Mouse (Mus musculus) kidney, postnatal 10 days (tissue): Measurements from ENCODE around the gene Cacna2d1.

Experiments used
- DNase-seq: peaks from one replicate; pipeline ENCODE4 v3.0.0; 2021; ENCODE audit warnings: mixed read lengths

The Cacna2d1 gene

GRCm38 (mm10) chr5:16166117-16166867 is 231.8 kb downstream of the Cacna2d1 start:
- peak; percentile 5 for DNase-seq

- no peak for DNase-seq
Observed at GRCm38 (mm10) chr5:16166868-16167267, 232.4 kb downstream of the Cacna2d1 start.

GRCm38 (mm10) chr5:16181041-16181440 is 246.6 kb downstream of the Cacna2d1 start:
- DNase-seq, result no peak

- DNase-seq, result no peak
Observed at GRCm38 (mm10) chr5:16184064-16184463, 249.6 kb downstream of the Cacna2d1 start.

- peak; percentile 14 for DNase-seq
Observed at GRCm38 (mm10) chr5:16187931-16188330, 253.4 kb downstream of the Cacna2d1 start.

- DNase-seq, result no peak
Observed at GRCm38 (mm10) chr5:16189878-16190277, 255.4 kb downstream of the Cacna2d1 start.

- no peak for DNase-seq
Observed at GRCm38 (mm10) chr5:16191165-16191564, 256.7 kb downstream of the Cacna2d1 start.

GRCm38 (mm10) chr5:16199816-16200215 is 265.3 kb downstream of the Cacna2d1 start:
- DNase-seq, result peak; percentile 9

- no peak for DNase-seq
Observed at GRCm38 (mm10) chr5:16221960-16222359, 287.5 kb downstream of the Cacna2d1 start.

- no peak for DNase-seq
Observed at GRCm38 (mm10) chr5:16225359-16225758, 290.9 kb downstream of the Cacna2d1 start.

- DNase-seq, result no peak
Observed at GRCm38 (mm10) chr5:16229384-16229783, 294.9 kb downstream of the Cacna2d1 start.

- no peak for DNase-seq
Observed at GRCm38 (mm10) chr5:16231477-16231876, 297.0 kb downstream of the Cacna2d1 start.

- DNase-seq, result no peak
Observed at GRCm38 (mm10) chr5:16234891-16235290, 300.4 kb downstream of the Cacna2d1 start.

- no peak for DNase-seq
Observed at GRCm38 (mm10) chr5:16235864-16236263, 301.4 kb downstream of the Cacna2d1 start.

- DNase-seq, result no peak
Observed at GRCm38 (mm10) chr5:16236608-16237007, 302.1 kb downstream of the Cacna2d1 start.

- DNase-seq, result peak; percentile 84
Observed at GRCm38 (mm10) chr5:16237972-16238371, 303.5 kb downstream of the Cacna2d1 start.

- DNase-seq, result no peak
Observed at GRCm38 (mm10) chr5:16240255-16240654, 305.8 kb downstream of the Cacna2d1 start.

- no peak for DNase-seq
Observed at GRCm38 (mm10) chr5:16243599-16243998, 309.1 kb downstream of the Cacna2d1 start.

GRCm38 (mm10) chr5:16252738-16253513 is 318.4 kb downstream of the Cacna2d1 start:
- DNase-seq, result no peak

GRCm38 (mm10) chr5:16253768-16254167 is 319.3 kb downstream of the Cacna2d1 start:
- no peak for DNase-seq

- no peak for DNase-seq
Observed at GRCm38 (mm10) chr5:16265385-16265784, 330.9 kb downstream of the Cacna2d1 start.

- no peak for DNase-seq
Observed at GRCm38 (mm10) chr5:16277058-16277457, 342.6 kb downstream of the Cacna2d1 start.

- no peak for DNase-seq
Observed at GRCm38 (mm10) chr5:16281229-16281628, 346.7 kb downstream of the Cacna2d1 start.

GRCm38 (mm10) chr5:16293223-16293622 is 358.7 kb downstream of the Cacna2d1 start:
- peak; percentile 39 for DNase-seq
